Mouse (Mus musculus) midbrain, postnatal 0 days (tissue): ENCODE data around the gene Gm20388. TPM values are rescaled to one million over a fixed set of nuclear protein-coding genes. Genes with fewer than 3 reads are reported as not detected.

ENCODE experiments used
- ATAC-seq: fragments of 200-750 bp; cut with Nextera tagmentation; 2 replicates; pipeline ENCODE4 v1.8.0; 2017; ENCODE audit warnings: moderate number of reproducible peaks, mild to moderate bottlenecking, moderate TSS enrichment, moderate library complexity; ENCODE audit not compliant: low FRiP score
- DNase-seq: peaks from one replicate; pipeline ENCODE4 v3.0.0-alpha.2; 2015; ENCODE audit warnings: low spot score
- H3K27ac ChIP-seq: fragments of 300-500 bp; sonication (generic); 2 replicates; pipeline ENCODE4 v1.5.1; 2014; ENCODE audit warnings: low read depth, mild to moderate bottlenecking, low read length, mixed read lengths
- H3K27me3 ChIP-seq: fragments of 300-500 bp; sonication (generic); 2 replicates; pipeline ENCODE4 v1.6.1; 2014; ENCODE audit warnings: low read length, control low read depth, mixed read lengths; ENCODE audit not compliant: insufficient read depth
- H3K36me3 ChIP-seq: fragments of 300-500 bp; sonication (generic); 2 replicates; pipeline ENCODE4 v1.6.1; 2014; ENCODE audit warnings: low read length, control low read depth, mixed read lengths; ENCODE audit not compliant: insufficient read depth
- H3K4me1 ChIP-seq: fragments of 300-500 bp; sonication (generic); 2 replicates; pipeline ENCODE4 v1.6.1; 2014; ENCODE audit warnings: mild to moderate bottlenecking, control low read depth, antibody characterized with exemption, low read length, mixed read lengths; ENCODE audit not compliant: insufficient read depth
- H3K4me2 ChIP-seq: fragments of 300-500 bp; sonication (generic); 2 replicates; pipeline ENCODE4 v1.6.1; 2014; ENCODE audit warnings: low read depth, mild to moderate bottlenecking, low read length, mixed read lengths; ENCODE audit not compliant: poor library complexity, severe bottlenecking
- H3K4me3 ChIP-seq: fragments of 300-500 bp; sonication (generic); 2 replicates; pipeline ENCODE4 v1.5.1; 2014; ENCODE audit warnings: low read depth, mild to moderate bottlenecking, low read length, moderate library complexity
- H3K9ac ChIP-seq: fragments of 300-500 bp; sonication (generic); replicated peaks from 2 replicates; pipeline ENCODE4 v1.6.1; 2014; ENCODE audit warnings: mild to moderate bottlenecking, low read length, moderate library complexity, mixed read lengths; ENCODE audit not compliant: poor library complexity, severe bottlenecking
- H3K9me3 ChIP-seq: fragments of 300-500 bp; sonication (generic); 2 replicates; pipeline ENCODE4 v1.6.1; 2016; ENCODE audit warnings: low read length, control low read depth
- CTCF ChIP-seq: IDR thresholded peaks from 2 replicates; pipeline ENCODE4 v1.5.1; 2016; ENCODE audit warnings: antibody characterized with exemption, mild to moderate bottlenecking
- WGBS: fragments of 180-500 bp; shearing (Covaris S2); extraction: QIAGEN DNeasy Blood & Tissue Kit; methylation state at CpG from one replicate; pipeline ENCODE4 v1.1.7; 2014; 5-methylcytosine and 5-hydroxymethylcytosine counted together
- polyA plus RNA-seq: library from polyadenylated mRNA; unstranded; fragments of >200 nt; fragmentation: Nextera tagmentation; extraction: Ambion mirVana; gene quantifications from 2 replicates; pipeline ENCODE4 v1.2.1, GENCODE M21; 2015
- total RNA-seq: library from RNA; depleted of rRNA; stranded (reverse); fragments of >200 nt; gene quantifications from 2 replicates; pipeline ENCODE4 v1.2.3, GENCODE M21; 2014

Gene Gm20388
- total and polyA plus RNA-seq, 2 experiments from 2014 or later: 74.2 TPM; not detected in 1

- no peaks in the 10 kb centered on the region for H3K27me3 ChIP-seq
- no peak overlapping the region for H3K9ac ChIP-seq
- peak; percentile 14; the same call in 1 of the 2 replicates for TF ChIP-seq CTCF
- 81% methylated on average over 18 of the region's 18 CpGs for WGBS
- H3K4me1 ChIP-seq: no peaks in the 10 kb centered on the region
- no peak overlapping the region for H3K27ac ChIP-seq
- DNase-seq (no peak), ATAC-seq (no peak)
- H3K9me3 ChIP-seq: no peaks in the 10 kb centered on the region
- no peaks in the 10 kb centered on the region for H3K36me3 ChIP-seq
- no peak overlapping the region for H3K4me2 ChIP-seq
- H3K4me3 ChIP-seq: no peak overlapping the region
Observed at GRCm38 (mm10) chr8:122277204-122277995, 2366.8 kb downstream of the Gm20388 start.

DNA sequence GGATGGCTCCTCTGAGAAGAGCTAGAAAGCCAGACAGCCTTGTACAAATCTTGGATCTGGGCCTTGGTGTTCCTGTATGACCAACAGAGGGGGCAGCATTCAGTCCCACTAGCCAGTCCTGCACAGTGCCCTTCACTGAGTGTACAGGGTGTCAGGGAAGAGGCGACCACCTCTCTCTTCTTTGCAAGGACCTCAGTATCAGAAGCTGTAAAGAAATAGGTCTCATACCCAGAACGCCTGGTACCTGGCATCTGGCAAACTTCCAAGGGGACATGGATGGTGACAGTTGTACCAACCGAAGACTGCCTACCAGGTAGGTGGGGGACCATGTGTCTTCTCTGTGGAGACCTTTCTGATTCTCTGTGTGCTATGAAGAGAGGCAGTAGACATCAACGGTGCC is 2369.5 kb downstream of the Gm20388 start:
- no peak overlapping the region for H3K27ac ChIP-seq
- H3K9me3 ChIP-seq: no peaks in the 10 kb centered on the region
- H3K4me1 ChIP-seq: peaks cover 11% of the 10 kb centered on the region; the same call in 1 of the 2 replicates
- 82% methylated on average over 4 of the region's 4 CpGs for WGBS
- DNase-seq: no peak
- peak; percentile 45 for TF ChIP-seq CTCF
- H3K4me2 ChIP-seq: no peak overlapping the region
- no peak overlapping the region for H3K4me3 ChIP-seq
- peaks cover under 1% of the 10 kb centered on the region; the same call in 1 of the 2 replicates for H3K27me3 ChIP-seq
- no peak for ATAC-seq
- no peak overlapping the region for H3K9ac ChIP-seq
- no peaks in the 10 kb centered on the region for H3K36me3 ChIP-seq

DNA sequence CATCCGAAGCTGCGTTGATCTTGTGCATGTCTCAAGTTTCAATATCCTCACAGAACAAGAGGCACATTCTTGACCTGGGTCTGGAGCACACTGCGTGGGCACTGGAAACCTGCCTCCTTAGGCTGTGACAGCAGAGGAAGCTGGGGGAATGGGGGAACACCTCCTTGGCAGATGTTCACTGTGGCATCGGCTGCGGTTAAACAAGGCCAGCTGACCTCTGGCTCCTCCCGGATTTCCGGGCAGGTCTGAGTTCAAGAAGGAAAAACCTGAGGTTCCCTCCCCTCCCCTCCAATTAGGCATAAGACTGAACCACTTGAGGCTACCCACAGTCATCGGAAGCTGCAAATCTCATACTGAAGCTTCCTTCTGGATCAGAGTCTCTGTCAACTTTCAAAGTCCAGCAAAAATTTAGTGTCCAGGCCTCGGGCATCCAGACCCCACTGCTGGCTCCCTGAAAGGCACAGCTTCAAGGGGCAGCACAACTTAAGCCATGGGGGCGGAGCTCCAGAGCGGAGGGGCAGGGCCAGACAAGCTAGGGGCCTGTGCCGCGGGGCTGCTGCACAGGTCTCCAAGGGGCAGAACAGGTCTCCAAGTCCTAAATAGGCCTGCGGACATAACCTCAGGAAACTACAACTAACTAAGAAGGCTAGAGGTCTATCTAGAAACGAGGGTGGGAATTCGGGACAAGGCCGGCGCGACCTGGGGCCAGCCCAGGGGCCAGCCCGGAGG is 2370.1 kb downstream of the Gm20388 start:
- H3K36me3 ChIP-seq: no peaks in the 10 kb centered on the region
- H3K9me3 ChIP-seq: no peaks in the 10 kb centered on the region
- WGBS: 15% methylated on average over 20 of the region's 20 CpGs
- ATAC-seq: no peak
- no peak for TF ChIP-seq CTCF
- peak overlapping the region; percentile 52; the same call in 1 of the 2 replicates for H3K27ac ChIP-seq
- DNase-seq: no peak
- H3K4me2 ChIP-seq: peak overlapping the region; percentile 98
- peaks cover 11% of the 10 kb centered on the region; the same call in 1 of the 2 replicates for H3K4me1 ChIP-seq
- no peak overlapping the region for H3K9ac ChIP-seq
- H3K27me3 ChIP-seq: peaks cover 6% of the 10 kb centered on the region; the same call in 1 of the 2 replicates
- peak overlapping the region; percentile 78; the same call in 1 of the 2 replicates for H3K4me3 ChIP-seq

GRCm38 (mm10) chr8:122281317-122282034 is 2370.8 kb downstream of the Gm20388 start:
- peak overlapping the region; percentile 66 for H3K9ac ChIP-seq
- 0% methylated on average over 44 of the region's 47 CpGs for WGBS
- peak overlapping the region; percentile 98 for H3K4me2 ChIP-seq
- no peaks in the 10 kb centered on the region for H3K36me3 ChIP-seq
- ATAC-seq (peak; percentile 88), DNase-seq (peak; percentile 97)
- peak overlapping the region; percentile 52; the same call in 1 of the 2 replicates for H3K27ac ChIP-seq
- peaks cover 12% of the 10 kb centered on the region; the same call in 1 of the 2 replicates for H3K27me3 ChIP-seq
- no peaks in the 10 kb centered on the region for H3K9me3 ChIP-seq
- no peak for TF ChIP-seq CTCF
- H3K4me1 ChIP-seq: peaks cover 11% of the 10 kb centered on the region; the same call in 1 of the 2 replicates
- peak overlapping the region; percentile 78 for H3K4me3 ChIP-seq

- peaks cover 11% of the 10 kb centered on the region; the same call in 1 of the 2 replicates for H3K4me1 ChIP-seq
- TF ChIP-seq CTCF: no peak
- DNase-seq (no peak), ATAC-seq (no peak)
- H3K27ac ChIP-seq: peak within 1 kb of the TSS; percentile 52
- 0% methylated on average over 8 of the region's 60 CpGs for WGBS
- no peaks in the 10 kb centered on the region for H3K36me3 ChIP-seq
- peaks cover 12% of the 10 kb centered on the region; the same call in 1 of the 2 replicates for H3K27me3 ChIP-seq
- H3K9me3 ChIP-seq: no peaks in the 10 kb centered on the region
- H3K4me3 ChIP-seq: peak within 1 kb of the TSS; percentile 78
- H3K4me2 ChIP-seq: peak within 1 kb of the TSS; percentile 98
- H3K9ac ChIP-seq: peak within 1 kb of the TSS; percentile 66
Observed at GRCm38 (mm10) chr8:122282035-122282358, 2371.4 kb downstream of the Gm20388 start, which contains the start of gene Zfpm1. Gene Zfpm1 (plus strand): TSS chr8:122282141.
